Mouse (Mus musculus) urinary bladder, adult 18-20 months (tissue): ENCODE measurements around the gene Rps11.
A peak's percentile ranks its signal among the peaks of the same experiment; 100 is the strongest.
"Not testable (repeated sequence)": the region's sequence is repeated elsewhere in the genome, so short reads cannot be mapped to it uniquely, and the experiment has no call there.

ENCODE experiments used
- DNase-seq, 2 experiments: peaks; one replicate each; pipeline ENCODE4 v3.0.0; 2022; ENCODE audit warnings: low spot score in 2 of 2, mixed read lengths in 2 of 2

Gene Rps11

DNA sequence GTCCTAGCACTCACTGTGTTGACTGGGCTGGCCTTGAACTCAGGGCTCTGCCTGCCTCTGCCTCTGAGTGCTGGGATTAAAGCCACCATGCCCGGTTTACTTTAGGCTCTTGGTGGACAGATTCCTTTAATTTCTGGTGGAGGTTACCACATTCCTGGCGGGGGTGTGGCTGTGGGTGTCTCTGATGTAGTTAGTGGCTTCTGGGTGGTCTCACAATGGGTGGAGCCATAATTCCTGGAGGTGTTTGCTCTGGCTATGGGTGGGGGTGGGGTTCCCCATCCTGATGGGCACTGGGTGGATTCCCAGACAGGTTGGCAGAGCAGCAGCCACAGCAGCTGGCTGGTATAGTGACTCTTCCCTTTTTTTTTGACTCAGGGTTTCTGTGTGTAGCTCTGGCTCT lies 12.3 kb downstream of the Rps11 start:
- no peak for DNase-seq

DNA sequence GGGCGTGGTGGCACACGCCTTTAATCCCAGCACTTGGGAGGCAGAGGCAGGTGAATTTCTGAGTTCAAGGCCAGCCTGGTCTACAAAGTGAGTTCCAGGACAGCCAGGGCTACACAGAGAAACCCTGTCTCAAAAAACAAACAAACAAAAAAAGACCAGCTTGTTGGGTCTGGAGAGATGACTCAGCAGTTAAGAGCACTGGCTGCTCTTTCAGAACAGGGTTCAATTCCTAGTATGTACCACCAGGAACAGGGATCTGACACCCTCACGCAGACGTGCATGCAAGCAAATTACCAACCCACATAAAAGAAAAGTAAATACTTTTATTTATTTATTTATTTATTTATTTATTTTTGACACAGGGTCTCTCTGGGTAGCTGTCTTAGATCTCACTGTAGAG lies 14.2 kb downstream of the Rps11 start:
- not testable (repeated sequence) for DNase-seq

DNA sequence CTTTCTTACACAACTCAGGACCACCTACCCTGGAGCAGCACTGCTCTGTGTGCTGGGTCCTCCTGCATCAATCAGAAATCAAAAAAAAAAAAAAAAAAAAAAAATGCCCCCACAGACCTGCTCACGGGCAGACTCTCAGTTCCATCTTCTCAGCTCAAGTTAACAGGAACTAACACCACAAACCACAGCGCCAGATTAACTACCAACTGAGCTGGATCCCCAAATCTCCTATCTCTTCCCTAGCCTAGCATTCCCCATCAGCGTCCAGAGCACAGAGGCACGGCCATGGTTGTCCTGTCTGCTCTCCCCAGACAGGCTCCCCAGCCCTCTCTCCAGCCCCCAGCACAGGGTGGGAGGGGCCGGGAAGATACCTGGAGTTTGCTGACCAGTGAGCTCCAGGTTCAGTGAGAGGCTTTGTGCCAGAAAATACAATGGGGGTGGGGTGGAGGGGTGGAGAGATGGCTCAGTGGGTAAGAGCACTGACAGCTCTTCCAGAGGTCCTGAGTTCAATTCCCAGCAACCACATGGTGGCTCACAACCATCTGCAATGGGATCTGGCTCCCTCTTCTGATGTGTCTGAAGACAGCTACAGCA lies 17.1 kb downstream of the Rps11 start:
- no peak for DNase-seq

DNA sequence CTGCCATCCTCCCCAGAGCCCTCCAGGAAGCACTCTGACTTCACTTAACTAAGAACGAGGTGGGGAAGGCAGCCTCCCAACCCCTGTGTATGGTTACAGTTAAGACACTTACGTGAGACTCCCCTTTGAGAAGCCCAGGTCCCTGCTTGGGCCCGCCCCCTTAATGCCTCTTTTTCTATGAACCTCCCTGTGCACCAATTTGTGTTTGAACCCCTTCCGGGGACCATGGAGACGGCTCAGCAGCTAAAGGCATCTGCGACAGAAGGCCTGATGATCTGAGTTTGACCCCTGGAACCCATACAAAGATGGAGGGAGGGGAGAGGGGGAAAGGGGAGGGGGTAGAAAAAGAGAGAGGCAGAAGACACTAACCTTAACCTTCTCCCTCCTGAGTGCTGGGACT lies 17.8 kb downstream of the Rps11 start:
- no peak for DNase-seq

DNA sequence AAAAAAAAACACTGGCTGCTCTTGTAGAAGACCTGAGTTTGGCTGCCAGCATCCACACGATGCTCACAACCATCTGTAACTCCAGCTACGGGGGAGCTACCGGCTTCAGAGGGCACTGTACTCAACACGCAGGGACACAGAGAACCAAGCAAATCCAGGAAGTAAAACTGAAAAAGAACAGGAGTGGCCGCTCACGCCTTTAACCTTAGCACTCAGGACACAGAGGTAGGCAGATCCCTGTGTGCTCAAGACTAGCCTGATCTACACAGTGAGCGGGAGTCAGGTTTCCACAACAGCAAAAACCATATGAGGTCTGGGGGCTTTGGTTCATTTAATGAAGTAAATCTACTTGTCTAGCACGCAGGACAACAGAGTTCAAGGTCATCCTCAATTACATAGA lies 18.7 kb downstream of the Rps11 start:
- no peak for DNase-seq

DNA sequence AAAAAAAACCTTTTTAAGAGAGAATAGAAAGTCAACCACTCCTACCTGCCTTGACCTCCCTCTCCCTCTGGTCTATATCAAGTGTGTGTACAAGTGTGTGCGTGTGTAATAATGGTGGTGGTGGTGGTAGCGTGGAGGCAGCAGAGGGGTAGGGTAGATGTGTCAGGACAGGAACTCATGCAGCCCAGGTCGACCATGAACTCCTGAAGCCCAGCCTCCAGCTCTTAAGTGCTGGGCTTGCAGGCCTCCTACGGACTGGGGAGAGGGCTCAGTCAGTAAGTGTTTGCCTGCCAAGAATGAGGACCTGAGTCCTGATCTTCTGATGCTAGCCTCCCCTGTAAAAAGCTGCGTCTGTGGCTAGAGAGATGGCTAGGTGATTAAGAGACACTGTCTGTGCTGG lies 19.3 kb downstream of the Rps11 start:
- no peak for DNase-seq

DNA sequence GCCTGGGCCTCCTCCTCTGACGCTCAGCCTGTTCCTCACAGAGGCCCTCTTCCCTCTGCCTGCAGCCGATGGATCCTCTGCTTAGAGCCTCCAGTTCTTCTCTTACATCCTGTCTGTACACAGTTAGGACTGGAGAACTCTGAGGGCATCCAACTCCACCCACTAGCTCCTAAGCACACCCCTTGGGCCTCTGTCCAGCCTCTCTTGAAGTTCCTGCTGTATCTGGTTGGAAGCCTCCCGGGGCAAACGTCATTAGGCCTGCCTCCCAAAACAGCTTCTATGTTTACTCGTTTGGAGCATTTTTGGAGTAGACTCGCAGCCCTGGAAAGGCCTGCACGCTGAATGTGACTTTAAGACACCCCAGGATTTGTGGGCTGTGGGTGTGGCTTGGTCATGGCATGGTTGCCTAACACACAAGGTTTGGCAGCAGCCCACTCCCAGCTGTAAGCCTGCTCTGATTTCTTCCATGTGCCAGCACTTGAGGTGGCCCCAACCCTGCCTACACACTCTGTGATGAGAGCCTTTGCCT lies 20.5 kb downstream of the Rps11 start, which contains the start of gene Fcgrt:
Gene Fcgrt, minus strand, starts transcription at position 200 of the 529 bp plus-strand sequence.
- DNase-seq = peak; percentile 55 to 91

DNA sequence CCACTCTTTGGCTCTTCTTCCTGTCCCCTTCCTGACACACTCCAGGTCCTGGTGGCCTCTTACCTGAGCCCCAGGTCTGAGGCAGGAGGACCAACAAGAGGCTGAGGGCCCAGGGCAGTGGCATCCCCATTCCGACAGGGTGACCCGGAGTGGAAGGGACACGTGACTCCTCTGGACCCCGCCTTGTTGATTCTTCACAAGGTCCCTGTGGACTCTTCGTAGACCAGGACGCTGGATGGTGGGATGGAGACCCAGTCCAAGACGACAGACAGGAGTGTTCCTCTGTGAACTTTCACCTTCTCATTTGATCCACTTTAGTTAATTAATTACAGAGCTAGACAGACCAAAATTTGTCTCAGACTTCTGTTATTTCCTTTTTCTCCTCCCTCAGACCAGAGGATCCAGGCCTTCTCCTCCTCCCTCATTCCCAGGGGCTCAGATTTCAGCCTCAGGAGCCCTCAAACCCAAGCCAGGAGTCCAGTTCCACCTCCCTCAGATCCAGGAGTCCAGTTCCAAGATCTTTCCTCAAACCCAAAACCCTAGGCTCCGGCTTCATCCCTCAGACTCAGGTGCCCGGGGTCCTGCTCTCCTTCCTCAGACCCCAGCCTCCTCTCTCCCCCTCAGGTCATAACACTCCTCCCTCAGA lies 21.2 kb downstream of the Rps11 start:
- no peak for DNase-seq

DNA sequence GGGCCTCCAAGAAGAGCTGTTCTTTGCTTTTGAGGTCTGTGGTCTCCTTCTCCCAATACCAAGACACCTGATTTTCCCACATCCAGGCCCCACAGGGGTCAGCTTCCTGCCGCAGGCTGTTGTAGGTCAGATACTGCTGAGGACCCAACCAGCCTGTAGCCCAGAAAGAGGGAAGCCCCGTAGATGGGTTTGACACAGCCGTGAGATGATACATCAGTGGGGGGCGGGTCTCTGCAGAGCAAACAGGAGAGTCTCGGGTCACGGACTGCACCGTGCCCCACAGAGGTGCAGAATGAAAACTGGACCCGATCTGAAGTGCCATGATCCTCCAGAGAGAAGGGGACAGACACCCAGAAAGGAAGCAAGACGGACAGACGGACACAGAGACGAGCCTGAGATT lies 21.8 kb downstream of the Rps11 start:
- no peak for DNase-seq

DNA sequence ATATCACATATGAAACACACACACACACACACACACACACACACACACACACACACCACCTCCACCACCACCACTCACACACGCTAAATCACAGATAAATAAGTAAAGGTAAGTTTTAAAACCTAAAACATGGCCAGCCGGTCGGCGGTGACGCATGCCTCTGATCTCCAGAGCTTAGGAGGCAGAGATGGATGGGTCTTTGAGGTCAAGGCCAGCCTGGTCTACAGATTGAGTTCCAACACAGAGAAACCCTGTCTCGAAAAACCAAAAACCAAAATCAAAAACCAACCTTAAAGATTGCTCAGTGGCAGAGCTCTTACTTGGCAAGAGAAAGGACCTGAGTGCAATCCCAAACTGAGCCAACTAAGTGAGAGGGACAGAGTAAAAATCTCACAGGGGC lies 24.2 kb downstream of the Rps11 start:
- no peak for DNase-seq

DNA sequence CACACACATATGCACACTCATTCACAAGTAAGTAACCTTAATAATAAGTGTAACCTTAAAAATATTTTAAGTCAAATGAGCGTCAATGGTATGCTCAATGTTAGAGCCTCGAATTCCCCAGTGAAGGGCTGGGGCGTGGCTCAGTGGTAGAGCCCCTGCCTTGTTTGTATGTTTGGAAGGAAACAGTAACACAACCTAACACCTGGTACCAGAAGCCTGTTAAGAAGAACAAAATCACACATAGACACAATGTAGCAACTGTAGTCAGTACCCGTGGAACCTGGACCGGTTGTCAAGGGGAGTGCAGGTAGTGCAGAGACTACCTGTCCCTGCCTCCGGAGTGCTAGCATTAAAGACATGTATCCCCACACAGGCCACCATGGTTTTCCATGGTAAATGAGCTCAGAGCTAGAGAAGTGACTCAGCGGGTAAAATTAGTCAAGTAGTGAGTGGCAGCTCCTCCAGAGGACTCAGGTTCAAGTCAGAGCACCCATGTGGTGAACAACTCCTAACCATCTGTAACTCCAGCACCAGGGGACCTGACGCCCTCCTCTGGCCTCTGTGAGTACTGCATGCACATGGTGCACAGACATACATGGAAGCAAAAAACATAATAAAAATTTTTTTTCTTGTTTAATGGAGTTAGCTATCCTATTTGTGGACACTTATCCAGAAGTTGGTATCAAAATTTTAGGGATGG lies 25.5 kb downstream of the Rps11 start:
- DNase-seq = no peak

DNA sequence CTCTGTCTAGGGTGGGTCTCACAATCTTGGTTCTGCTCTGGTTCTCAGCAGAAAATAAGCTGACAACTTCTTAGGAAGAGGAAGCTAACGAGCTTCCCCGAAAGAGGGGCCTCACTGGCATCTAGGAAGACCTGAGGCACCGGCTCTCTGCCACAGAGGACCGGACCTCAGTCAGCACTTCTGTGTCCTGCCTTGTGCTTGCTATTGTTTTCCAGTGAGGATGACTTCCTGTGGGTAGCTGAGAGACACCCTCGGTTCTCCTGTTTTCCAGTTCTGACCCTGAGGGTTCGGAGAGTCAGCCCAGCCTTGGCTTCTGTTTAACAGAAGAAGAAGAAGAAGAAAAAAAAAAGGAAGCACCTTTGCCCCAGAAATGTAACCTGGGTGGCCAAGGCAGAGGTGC lies 26.8 kb downstream of the Rps11 start:
- no peak for DNase-seq

DNA sequence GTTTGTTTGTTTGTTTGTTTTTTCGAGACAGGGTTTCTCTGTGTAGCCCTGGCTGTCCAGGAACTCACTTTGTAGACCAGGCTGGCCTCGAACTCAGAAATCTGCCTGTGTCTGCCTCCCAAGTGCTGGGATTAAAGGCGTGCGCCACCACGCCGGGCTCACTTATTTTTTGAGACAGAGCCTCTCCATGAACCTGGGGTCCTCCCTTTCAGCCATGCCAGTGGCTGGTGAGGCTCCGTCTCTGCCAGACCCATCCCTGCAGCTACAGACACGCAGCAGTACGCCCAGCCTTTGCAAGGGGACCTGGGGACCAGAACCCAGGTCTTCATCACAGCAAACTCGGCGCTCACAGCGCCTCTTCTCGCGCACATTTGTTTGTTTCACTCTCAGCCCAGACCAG lies 28.3 kb downstream of the Rps11 start:
- not testable (repeated sequence) for DNase-seq

DNA sequence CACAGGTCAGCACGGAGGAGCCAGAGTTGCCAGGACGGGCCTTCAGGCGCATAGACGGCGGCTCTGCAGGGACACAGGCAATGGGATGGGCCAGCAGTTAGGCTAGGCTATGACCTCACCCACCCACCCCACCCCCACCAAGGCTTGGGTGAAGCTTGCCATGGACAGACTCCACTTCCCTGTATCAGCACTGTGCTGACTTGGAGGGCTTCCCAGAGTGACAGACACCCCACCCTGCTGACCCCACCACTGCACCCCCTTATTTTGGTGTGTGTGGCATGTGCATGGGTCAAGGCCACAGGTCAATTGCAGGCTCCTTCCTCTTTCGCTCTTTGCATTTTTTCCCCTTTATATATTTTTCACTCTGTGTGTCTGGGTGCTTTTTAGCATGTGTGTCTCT lies 28.9 kb downstream of the Rps11 start:
- DNase-seq = no peak

DNA sequence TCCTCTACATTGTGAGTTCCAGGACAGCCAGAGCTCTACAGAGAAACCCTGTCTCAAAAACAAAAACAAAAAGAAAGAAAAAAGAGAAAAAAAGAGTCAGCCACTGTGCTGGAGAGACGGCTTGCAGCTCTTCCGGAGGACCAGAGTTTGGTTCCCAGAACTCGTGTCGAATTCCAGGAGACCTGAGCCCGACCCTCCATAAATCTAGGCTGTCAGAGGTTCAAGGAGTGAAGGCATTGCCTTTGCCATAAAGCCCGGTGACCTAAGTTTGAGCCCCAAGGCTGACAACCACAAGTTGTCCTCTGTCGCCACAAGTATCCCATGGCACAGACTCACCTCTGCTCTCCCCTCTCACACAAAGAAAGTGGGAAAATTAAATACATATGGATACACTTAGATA lies 30.1 kb downstream of the Rps11 start:
- no peak for DNase-seq

DNA sequence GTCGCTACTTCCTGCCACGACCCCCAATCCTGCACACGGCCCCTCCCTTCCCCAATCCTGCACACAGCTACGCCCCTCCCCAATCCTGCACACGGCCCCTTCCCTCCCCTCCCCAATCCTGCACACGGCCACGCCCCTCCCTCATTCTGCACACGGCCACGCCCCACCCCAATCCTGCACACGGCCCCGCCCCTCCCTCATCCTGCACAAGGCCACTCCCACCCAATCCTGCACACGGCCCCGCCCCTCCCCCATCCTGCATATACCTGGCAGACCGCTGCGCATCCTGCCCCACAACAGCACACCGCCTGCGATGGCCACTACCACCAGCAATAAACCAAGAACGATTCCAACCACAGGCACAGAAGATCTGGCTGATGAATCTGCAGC lies 30.7 kb downstream of the Rps11 start:
- no peak for DNase-seq

DNA sequence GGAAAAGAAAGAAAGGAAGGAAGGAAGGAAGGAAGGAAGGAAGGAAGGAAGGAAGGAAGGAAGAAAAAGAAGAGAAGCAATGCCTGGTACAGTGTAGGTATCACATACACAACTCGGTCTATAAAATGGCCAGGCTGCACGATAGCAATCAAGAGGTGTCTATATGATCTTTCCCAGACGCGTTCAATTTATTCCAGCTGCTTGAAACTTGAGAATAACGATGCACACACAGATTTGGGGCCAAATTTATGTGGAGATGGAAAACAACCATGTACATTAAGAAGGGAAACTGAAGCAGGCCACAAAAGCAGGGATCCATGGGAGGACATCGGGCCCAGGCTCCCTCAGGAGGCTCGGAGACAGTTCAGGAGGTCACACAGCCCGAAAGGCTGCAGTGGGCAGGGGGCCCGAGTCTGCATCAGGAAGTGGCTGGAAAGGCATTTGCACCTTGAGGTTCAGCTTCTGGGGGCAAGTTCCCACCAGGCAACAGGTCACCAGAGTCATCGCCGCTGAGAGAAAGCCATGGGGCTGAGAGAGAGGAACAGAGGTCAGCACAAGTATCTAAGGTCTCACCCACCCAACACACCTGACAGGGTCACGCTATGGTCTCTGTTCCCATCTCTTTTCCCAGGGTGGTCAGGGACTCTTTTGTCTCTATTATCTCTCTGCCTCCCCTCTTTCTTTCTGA lies 31.3 kb downstream of the Rps11 start:
- DNase-seq = no peak

DNA sequence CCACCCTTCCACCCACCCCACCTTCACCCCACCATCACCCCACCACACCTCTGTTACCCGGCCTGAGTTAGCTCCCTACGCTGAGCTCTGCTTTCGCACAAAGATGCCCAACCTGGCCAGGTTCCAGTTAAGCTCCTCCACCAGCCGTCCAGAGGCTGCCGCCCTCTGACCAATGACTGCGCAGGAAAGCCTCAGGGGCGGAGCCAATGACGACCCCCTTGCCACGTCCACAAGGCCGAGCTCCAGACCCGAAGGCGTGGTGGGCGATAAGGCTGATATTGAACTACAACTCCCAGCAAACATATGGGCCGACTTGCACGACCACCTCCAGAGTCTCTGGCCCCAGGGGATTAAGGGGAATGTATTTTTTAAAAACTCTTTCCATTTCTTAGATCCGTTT lies 32.2 kb downstream of the Rps11 start, which contains the start of gene Rcn3:
Gene Rcn3, minus strand, starts transcription at position 174 of the 400 bp plus-strand sequence.
- peak in 1 of 2 experiments; percentile 84 for DNase-seq

DNA sequence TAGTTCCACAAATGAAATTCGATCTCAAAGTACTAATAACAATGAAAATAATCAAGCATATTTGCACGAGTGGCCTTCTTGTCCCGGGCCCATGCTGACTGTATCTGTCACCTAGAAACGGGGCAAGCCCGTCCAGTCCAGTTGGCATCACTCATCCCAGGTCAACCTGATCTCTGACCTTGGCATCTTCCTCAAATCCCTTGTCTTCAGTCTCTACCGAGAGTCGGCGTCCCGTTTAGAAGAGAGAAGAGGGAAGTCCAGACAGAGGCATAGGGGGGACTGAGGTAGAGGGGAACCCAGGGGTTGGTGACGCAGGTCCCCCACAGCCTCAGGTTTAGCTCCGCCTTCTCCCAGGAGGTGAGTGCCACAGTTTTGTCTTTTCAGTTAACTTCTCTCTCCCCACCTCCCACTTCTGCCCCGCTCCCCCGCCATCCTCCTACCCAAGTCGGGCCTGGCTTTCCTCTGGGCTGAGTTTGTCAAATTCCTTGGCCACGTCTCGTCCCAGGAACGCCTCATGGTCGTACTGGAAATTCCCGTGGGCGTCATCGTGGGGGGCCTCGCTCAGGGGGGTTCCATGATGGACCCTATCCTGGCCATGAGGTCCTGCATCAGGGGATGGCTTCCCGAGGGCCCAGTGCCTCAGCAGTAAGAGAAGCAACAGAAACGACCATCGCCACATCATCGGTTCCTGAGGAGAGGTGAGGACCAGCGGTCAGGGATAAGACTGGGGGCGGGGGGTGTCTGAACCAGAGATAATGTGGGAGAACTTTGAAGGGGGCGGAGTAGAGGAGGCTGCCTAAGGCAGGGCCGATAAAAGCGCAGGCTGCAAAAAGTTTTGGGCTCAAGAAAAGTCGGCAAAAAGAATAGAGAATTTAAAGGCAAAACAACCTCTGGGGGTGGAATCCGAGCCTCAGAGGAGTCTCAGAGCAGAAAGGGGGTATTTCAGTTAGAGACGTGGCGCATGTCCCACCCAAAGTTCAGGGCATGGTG lies 32.9 kb downstream of the Rps11 start:
- DNase-seq = no peak

DNA sequence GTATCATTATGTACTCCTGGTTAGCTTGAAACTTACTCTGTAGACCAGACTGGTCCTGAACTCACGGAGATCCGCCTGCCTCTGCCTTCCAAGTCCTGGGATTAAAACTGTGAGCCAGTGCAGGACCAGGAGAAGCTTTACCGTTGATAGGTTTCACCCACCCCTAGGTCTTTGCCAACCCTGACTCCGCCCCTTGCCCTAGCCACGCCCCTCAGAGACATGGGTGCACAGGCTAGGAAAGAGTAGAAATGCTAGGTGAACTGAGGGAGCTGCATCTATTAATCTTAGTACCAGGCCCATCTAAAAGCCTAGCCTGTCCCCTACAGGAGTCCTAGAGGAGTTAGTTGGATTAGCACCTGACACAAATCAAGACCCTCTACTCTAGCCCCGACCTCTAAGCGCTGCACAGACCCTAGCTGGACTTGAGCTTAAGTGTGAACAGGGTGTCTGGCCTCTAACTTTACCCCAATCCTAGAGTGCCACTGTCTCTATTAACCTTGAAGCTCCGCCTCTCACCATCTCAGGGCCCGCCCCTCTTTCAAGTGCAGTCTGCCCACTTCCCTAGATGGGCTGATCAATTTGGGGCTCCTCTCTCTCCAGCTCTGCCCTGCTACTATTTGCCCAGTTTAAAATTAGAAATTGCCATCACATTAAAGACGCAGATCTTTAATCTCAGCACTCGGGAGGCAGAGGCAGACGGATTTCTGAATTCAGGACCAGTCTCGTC lies 33.8 kb downstream of the Rps11 start:
- DNase-seq = no peak
